Mouse (Mus musculus): ENCODE results near the gene Bnipl.

GRCm38 (mm10) chr3:95199101-95199500 is 51.9 kb downstream of the Bnipl start:
- TF ChIP-seq CHD2 (IDR thresholded peaks at IDR 0.05; ENCODE audit: low read depth, low read length) (no peak), ZNF384 (IDR thresholded peaks at IDR 0.05; ENCODE audit: low read depth, low read length) (no peak), MAFK (IDR thresholded peaks at IDR 0.05; ENCODE audit: insufficient read depth, low read depth, low read length) (no peak)

Data from ES-E14 (cell line).